Mouse (Mus musculus): ENCODE data around the gene Mall.

DNA sequence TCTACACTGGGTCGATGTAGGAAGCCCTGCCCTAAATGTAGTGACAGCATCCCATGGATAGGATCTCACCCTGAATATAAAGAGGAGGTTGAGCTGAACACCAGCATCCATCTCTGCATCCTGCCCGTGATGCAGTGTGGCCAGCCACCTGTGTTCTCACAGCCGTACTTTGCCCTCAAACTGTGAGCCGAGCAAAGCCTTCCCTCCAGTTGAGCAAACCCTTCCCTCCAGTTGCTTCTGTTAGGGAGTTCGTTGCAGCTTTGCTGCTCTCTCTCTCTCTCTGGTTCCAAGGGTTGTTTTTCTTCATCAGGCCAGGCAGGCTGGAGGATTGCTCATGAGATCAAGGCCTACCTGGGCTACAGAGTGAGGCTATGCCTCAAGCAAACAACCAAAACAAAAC, 5.2 kb upstream of the Mall start:
- no peak for TF ChIP-seq CTCF (IDR thresholded peaks at IDR 0.05; ENCODE audit: low read depth, low read length)
- no peak for TF ChIP-seq POLR2AphosphoS5 (IDR thresholded peaks at IDR 0.05; ENCODE audit: insufficient replicate concordance, low read depth, low read length)
- TF ChIP-seq GATA1 (IDR thresholded peaks at IDR 0.05; ENCODE audit: borderline replicate concordance, low read length), result no peak

Data from G1E (cell line).